Mouse (Mus musculus) testis, postnatal 10 days (tissue): ENCODE measurements around the gene Mdm2.
"Not testable (repeated sequence)": the region's sequence is repeated elsewhere in the genome, so short reads cannot be mapped to it uniquely, and the experiment has no call there.

Source experiments
- DNase-seq: peaks from one replicate; pipeline ENCODE4 v3.0.0; 2021; ENCODE audit warnings: low spot score

Mdm2 gene

DNA sequence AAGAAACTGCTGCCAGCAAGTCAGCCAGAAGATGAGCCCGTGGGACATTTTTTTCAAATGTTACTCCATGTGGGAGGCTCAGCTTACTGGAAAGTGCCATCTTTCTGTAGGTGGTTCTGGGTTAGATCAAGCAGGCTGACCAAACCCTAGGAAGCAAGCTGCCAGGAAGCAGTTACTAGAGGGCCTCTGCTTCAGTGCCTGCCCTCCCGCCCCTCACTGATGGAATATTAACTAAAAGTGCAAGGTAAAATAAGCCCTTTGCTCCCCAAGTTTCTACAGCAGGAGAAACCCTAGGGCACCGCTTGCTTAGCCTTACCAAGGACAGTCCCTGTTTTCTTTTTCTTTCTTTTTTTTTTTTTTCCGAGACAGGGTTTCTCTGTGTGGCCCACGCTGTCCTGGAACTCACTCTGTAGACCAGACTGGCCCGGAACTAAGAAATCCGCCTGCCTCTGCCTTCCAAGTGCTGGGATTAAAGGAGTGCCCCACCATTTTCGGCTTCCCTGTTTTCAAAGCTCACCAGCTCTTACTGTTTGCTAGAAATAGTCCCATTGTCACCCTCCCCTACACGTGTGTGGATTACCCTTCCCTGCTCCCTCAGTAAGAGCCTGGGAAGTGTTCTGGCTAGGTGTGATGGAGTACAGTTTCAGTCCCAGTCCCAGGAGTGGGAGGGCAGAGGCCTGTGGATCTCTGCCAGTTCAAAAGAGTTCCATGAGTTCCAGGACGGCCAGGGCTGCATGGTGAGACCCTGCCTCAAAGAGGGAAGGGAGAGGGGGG, 37.9 kb upstream of the Mdm2 start:
- no peak for DNase-seq

DNA sequence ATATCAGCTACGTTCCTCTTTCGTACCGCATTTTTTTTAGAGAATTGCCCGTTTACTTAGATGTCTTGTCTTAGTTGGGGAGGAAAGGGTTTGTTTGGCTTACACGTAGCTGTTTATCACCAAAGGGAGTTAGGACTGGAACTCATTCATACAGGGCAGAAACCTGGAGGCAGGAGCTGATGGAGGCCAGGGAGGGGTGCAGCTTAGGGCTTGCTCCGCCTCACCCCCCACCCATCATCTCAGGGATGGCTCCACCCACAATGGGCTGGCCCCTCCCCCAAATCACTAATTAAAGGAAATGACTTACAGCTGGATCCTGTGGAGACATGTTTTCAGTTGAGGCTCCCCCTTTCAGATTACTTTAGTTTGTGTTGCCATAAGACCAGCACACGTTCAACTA, 37.2 kb upstream of the Mdm2 start:
- no peak for DNase-seq

DNA sequence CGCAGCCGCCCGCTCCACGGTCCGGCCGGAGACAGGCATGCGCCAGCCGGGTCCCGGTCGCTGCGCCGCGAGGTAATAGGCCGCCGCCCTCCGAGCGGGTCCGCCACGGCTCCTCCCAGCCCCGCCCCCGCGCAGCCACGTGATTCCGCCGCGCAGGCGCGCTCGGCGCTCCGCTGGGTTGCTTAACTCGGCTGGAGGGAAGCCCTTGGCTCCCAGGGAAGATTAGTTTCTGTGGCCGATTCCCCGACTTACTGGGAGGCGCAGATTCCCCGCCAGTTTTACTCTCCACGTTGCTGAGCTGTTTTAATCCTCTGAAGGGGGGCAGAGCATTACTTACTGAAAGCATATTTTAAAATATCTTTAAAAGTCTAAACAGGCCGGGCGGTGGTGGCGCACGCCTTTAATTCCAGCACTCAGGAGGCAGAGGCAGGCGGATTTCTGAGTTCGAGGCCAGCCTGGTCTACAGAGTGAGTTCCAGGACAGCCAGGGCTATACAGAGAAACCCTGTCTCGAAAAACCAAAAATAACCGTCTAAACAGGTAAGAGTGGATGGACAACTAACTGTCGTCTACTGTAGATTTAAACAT, 35.8 kb upstream of the Mdm2 start, which contains the start of gene Slc35e3:
Slc35e3 (minus strand) TSS at position 69 of the 587 bp plus-strand sequence.
- DNase-seq, result peak; percentile 99

DNA sequence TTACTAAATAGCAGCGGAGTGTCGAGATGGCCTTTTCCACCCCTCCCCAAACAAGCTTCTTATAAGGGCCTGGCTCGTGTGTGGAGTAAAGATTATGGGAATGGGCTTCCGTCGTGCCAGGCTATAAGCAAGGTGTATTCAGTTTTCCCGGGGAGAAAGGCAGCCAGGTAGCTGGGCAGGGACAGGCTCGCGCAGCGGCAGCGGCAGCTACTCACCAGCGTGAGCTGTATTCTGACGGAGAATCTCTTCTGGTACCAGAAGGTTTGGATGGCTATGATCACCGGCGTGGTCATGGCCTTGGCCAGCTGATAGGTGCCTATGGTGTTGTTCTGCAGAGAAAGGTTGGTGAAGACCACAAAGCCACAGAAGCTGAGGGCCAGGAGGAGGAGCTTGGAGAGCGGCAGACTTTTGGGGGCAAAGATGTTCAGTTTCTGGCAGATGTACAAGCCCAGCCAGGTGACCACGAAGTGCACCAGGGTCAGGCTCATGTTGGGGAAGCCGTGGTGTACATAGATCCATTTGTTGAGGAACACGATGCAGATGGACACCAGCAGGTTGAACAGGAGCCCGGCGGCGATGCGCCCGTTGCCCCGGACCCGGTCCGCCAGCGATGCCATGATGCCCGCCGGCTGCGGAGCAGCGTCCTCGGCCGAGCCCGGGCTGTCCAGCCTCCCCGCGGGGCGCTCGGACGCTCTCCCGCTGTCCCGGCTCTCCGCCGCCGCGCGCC, 35.2 kb upstream of the Mdm2 start:
- DNase-seq, result not testable (repeated sequence)

DNA sequence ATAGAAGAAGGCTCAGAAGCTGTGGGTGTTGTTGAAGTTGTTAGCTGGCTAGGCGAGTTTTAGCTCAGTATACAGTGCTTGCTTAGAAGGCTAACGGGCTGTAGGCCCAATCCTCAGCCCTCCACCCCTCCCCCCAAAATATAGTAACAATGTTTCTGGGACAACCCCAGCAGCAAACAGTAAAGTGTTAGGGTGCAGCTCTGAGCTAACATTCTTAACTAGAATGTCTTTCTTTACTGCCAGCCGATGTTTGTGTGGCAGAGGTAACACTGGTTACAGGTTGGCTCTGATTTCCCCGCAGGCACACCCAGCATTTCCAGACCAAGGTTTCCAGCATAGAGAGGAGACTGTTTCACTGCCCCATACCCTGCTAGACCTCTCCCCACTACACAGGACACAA, 33.4 kb upstream of the Mdm2 start:
- DNase-seq, result no peak

DNA sequence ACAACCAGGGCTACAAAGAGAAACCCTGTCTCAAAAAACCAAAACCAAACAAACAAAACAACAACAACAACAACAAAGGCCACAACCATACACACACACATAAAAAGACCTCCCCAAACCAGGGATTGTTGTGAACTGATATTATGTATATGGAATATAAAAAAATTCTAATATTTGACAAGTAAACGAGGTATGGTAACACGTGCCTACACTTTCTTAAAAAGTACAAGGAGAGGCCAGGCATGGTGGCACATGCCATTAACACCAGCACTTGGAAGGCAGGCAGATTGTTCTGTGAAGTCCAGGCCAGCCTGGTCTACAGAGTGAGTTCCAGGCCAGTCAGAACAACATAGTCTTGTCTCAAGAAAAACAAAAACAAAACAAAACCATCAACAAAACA, 32.6 kb upstream of the Mdm2 start:
- no peak for DNase-seq

DNA sequence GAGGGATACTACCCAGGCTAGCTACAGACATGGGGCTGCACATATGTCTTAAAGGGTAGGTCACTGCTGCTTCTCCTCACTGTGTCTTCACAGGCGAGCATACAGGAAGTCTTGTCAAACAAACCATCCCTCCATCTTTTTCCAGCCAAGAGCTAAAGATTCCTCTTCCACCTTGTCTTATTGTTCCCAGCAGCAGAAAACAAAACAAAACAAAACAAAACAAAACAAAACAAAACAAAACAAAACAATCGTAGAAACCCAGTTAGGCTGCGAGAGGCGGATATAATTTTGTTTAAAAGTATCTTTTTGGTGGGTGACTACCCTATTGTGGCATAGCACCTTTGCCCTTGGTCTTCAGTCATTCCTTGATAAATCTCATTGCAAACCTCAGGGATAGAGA, 32.1 kb upstream of the Mdm2 start:
- DNase-seq, result no peak

DNA sequence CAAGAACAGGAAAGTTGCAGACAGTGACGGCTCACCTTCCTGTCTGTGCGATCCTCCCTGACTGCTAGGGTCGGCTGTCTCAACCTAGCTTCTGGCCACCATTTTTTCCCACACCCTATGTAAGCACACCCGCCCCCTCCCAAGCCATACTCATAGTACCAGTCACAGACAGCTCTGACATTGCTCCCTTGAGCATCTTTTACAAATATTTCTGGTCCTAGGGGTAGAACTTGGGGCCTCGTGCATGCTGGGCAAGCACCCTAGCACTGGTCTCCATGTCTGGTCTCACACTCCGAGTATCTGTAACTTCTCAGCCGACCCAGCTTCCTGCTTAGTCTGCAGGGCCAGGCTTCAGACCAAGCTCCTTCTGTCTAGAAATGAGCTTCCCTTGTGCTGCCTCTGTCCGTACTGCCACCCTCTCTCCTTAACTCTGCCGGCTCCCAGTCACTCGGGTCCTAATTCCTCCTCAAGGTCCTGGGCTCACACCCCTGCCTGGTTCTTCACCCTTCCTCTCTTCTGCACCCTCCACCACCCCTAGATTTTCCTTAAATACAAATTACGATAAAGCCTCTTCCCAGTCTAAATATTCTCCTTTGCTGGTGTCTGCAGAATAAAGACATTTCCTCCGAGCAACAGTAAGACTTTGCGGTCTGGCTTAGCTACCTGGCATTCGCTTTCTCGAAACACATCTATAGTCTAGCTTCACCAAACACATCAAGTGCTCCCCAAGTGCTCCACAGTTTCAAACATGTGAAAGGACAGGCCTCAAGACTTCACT, 31.3 kb upstream of the Mdm2 start:
- no peak for DNase-seq

DNA sequence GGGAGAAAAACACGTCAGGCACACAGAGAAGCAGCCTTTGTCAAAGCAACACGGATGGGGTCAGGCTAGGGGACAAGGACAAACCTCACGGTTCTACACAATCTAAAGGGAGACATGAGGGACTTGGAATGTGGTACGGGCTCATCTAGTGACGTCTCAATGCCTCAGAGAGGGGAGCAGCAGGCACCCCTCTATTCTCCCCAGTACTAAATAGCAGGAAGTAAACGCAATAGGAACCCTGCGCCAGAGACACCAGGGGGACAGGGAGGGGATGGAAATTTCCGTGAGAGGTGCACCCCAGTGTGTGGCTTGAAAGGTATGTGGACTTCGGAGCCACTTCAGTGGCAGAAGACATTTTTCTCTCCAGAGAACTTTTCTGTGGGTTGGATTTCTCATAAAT, 30.4 kb upstream of the Mdm2 start:
- DNase-seq, result no peak

DNA sequence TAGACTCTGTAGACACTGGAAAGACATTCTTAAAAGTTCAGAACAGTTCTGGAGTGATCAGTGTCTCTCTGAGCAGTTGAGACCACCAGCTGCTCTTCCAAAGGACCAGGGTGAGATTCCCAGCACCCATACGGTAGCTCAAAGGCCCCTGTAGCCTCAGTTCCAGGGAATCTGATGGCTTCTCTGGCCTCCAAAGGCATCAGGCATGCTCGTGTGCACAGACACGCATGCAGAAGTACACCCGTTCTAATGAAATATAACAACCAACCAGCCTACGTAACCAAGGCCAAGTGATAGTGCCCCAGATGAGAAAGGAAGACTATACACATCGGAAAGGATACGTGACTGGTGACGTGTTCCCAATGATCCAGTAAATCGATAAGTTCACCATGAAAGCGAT, 29.6 kb upstream of the Mdm2 start:
- no peak for DNase-seq

DNA sequence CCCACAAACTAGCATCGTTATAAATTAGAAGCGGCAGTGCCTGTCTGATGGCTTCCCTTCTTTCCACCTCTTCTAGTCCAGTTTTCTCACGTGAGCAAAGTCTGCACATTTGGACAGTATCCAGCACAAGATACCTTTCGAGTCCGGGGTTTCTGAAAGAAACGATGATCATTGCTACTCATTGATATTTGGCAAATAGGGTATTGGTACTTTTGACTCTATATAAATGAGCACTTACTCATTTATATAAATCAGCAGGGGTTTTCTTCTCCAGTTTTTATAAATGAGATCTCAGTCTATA, 29.0 kb upstream of the Mdm2 start:
- no peak for DNase-seq

DNA sequence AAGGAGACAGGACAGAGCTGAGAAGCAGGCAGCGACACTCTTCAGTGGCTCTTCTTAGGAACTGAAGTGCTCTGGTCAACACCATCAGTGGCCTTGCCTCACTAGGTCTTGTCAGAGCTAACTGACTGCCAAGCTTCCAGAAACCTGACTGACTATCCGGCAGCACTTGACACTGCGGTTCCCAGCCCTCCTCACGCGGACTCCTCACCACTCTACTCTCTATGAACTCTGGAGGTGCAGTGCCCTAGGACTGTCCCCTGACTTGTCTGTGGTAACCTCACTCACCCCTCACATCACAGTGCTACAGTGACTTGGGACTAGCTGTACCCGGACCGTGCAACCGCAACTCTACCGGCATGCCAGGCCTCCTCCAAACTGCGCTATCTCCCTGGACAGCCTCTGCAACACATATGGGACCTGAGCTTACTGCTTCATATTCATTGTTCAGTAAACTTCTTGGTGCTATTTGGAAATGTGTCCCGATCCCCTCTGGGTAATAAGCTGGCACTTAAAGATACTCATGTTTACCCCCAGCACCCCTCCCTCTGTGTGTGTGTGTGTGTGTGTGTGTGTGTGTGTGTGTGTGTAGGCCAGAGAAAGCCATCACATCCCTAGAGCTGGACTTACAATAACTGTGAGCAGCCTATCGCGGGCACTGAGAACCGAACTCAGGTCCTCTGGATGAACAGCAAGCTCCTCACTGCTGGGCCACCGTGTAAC, 28.5 kb upstream of the Mdm2 start:
- DNase-seq, result no peak

DNA sequence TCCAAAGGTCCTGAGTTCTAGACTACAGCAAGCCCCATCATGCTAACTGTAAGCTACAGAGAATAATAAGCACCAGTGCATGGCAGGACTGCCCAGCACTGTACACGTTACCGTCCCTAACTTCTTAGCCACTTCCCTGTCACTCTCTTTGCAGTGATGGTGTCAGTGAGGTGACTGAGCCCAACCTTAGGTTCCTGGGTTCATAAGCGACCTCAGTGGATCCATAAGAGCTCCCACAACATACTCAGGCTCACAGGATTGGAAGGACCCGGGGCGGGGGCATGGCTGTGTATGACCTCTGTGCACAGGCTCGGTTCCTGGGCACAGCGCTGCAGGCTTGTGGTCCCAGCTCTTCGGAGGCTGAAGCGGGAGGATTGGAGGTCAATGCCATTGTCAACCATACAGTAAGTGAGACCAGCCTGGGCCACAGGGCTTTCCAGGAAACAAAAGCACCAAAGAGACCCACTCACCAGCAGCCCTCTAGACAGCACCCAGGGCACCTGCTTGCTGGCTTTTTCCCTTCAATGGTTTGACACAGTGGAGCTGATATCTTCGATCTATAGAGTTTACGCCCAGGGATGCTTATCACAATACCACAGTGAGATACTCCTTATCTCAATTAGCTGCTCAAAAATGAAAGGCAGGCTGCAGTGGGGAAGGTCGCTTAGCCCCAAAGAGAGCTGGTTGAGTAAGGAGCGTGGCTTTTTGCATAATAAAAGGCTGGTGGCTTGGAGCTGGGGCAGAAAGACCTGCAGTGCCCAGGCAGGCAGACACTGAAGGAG, 27.8 kb upstream of the Mdm2 start:
- no peak for DNase-seq

DNA sequence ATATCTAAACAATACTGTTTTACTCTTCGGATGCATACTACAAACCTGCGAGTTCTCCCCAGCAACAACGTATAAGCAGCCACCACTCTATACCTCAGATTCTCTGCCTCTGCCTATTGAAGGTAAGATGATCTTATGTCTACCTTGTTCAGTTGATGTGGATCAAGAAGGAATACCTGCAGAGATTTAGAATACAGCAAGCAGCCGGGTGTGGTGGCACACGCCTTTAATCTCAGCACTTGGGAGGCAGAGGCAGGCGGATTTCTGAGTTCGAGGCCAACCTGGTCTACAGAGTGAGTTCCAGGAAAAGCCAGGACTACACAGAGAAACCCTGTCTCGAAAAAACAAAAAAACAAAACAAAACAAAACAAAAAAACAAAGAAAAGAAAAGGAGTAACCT, 26.9 kb upstream of the Mdm2 start:
- DNase-seq, result not testable (repeated sequence)

DNA sequence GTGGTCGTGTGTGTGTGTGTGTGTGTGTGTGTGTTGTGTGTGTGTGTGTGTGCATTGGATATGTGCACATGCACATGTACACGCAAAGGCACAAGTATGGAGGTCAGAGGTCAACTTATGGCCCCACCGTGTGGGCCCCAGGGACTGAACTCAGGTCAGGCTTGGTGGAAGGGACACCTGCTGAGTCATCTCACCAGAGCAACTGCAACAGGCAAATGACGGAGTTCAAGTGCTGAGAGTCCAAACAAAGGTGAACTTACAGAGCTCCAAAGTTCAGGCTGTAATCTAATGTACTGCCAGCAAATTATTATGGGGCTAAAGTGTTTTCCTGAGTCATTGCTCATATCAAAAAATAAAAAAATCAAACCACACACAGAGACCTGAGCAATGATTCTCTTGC, 26.5 kb upstream of the Mdm2 start:
- no peak for DNase-seq

DNA sequence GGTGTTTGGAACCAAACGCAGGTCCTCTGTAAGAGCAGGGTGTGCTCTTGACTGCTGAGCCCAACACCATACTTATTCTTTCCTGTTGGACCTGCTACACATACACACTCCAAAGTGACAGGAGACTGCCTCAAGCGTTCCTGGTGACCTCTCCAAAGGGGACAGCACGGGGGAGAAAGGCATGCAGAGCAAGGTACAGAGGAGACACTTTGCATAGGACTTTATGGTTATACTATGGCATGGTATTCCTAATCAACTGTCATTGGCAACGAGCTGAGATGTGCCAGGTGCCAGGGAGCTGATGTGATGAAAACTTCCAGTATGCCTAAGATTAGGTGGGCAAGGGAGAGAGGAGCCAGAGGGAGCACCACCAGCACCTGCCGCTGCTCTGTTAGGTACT, 26.0 kb upstream of the Mdm2 start:
- no peak for DNase-seq

DNA sequence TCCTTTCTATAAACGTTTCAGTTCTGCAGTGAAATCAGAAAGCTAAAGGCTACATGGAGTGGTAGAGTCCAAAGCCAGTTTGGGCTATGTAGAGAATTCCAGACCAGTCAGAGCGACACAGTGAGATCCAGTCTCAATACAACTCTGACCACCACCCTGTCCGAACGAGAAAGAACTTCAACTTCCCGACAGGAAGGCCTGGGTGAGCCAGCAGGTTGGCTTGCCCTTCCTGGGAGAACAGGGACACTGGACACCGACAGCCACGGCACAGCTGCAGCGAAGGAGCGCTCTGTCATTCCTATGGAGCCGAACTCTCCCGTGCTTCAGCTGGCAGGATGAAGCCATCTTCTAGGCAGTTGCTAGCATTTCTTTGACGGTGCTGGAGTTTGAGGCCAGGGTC, 24.8 kb upstream of the Mdm2 start:
- DNase-seq, result not testable (repeated sequence)

DNA sequence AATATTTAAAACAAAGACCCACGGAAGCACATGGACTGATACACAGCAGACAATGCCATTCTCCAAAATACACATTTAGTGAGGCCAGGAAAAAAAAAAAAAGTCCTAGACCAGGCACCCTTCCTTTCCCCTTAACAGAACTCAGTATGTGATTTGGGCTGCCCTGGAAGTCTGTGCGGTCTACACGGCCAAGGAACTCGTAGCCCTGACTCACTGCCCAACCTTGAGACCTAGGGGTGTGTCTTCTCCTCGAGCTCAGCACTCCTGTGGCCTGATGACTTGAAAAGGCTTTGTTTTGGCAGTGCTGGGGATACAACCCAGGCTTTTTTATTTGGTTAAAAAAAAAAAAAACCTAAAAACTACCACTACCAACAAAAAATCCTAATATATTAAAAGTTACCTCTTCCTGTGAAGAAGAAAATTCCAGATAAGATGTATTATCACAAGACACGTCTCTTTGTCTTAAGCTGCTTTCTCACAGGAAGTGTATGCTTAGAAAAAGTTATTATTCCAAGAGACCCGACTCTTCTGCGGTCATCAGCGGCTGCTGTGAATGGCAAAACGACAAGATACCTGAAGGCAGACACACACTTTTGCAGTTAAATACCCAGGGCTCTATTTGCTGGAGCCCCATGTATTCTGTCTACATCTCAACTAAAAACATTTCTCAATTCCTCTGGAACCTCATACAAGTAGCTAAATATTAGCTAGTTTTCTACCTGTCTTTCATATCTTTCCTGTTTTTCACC, 23.7 kb upstream of the Mdm2 start:
- DNase-seq, result not testable (repeated sequence)

DNA sequence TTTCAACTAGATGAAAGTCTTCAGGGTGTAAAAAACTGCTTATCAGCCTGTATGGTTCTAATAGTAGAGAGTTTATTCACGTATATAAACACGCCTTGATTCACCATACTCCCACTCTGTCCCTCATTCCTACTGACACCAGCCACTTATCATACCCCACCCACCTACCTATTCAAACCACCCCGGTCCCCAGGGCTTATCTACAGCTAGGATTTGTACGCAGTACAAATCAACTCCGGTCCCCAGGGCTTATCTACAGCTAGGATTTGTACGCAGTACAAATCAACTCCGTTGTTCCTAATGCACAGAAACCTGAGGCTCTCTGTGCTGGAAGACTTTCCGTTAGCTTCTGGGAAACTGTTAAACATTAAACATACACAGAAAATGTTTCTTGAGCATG, 23.1 kb upstream of the Mdm2 start:
- not testable (repeated sequence) for DNase-seq

DNA sequence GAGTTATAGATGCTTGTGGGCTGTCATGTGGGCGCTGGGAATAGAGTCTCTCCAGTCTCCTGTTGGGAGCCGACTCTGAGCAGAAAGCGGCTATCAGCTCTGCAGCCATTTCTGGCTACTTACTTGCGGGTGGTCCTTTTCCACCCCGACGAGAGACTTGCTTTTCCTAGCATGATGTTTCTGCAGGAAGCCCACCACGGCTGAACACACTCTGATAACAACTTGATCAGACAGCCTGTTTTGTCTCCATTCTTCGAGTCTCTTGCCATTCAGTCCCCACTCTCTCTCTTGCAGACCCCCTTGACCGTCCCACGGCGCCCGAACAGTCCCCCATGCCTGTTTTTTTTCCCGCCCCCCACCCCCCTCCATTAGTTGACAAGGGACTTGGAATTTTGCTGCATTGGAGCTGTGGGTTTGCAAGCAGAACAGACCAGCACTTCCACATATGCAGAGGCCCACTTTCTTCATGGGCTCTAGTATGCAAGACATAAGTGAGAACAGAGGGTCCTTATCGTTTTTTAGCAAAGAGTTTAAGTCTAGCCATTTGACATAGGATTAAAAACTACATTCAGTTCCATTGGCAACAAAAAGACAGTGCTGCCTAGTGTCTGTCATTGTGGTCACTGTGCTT, 22.5 kb upstream of the Mdm2 start:
- DNase-seq, result no peak
